Mouse (Mus musculus) frontal cortex, postnatal 10 days (tissue): ENCODE data around the gene Tfip11.
"Not testable (repeated sequence)": the region's sequence is repeated elsewhere in the genome, so short reads cannot be mapped to it uniquely, and the experiment has no call there.

Experiments used
- DNase-seq, 2 experiments: peaks; one replicate each; pipeline ENCODE4 v3.0.0; 2022; ENCODE audit warnings: low spot score in 2 of 2, mixed read lengths in 1 of 2

The Tfip11 gene

DNA sequence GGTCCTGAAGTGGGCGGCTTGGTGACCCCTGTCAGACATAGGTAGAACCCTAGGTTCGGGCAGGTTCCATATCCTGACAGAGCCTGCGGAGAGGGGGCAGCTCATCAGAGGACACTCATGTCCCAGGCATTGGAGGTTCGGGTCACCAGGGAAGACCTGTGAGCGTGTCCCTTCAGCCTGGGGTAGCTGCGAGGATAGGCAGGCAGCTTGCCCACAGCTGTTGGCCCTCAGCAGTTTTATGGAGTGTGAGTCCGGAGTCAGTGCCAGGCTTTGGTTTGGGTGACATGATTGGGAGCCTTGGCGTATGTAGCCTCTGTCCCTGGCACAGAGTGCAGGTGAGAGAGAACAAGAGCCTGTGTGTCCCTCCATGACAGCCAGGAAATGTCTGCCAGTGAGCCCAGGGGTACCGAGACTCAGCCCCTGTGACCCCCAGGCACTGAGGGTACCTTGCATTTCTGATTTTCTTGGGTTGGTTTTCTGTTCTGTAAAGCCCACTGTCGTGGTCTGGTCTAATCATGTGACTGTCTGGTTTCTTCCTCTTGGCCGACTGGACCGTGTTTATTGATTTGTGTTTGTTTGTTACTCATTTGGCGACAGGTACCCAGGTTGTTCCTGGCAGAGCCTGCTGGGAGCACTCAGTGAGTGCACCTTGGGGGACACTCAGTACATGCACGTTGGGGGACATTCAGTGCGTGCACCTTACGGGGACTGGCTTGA lies 36.2 kb upstream of the Tfip11 start:
- DNase-seq: no peak

DNA sequence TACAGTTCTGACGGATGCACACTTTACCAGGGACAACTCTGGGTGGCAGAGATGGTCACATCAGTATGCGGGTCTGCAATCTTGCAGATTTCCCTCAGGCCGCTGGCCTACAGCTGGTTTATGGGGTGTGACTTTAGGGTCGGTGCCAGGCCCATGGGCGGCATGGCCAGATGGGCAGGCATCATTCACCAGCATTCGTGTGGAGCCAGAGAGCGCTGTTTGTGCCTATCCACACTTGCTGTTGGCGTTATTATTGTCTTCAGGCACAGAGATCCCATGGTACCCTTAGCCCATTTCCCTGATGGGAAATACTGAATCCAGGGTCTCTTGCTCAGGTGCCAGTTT lies 35.6 kb upstream of the Tfip11 start:
- no peak for DNase-seq

DNA sequence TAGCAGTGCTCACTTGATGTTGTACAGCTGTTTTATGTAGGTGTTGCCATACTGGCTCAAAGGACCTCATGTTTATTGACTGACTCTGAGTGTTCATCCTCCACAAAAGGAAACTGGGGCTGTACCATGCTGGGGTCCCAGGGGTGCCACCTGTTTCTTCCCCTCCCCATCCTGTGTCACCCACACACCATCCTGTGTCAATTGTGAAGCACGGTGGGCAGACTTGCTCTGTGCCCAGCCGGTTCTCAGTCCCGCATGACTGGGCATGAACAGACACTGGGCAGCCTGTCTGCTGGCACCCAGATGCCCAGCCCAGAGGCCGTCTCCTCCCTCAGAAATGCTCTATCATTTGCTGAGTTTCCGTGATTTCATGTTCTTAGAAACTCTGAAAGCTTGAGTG lies 34.3 kb upstream of the Tfip11 start:
- no peak for DNase-seq

DNA sequence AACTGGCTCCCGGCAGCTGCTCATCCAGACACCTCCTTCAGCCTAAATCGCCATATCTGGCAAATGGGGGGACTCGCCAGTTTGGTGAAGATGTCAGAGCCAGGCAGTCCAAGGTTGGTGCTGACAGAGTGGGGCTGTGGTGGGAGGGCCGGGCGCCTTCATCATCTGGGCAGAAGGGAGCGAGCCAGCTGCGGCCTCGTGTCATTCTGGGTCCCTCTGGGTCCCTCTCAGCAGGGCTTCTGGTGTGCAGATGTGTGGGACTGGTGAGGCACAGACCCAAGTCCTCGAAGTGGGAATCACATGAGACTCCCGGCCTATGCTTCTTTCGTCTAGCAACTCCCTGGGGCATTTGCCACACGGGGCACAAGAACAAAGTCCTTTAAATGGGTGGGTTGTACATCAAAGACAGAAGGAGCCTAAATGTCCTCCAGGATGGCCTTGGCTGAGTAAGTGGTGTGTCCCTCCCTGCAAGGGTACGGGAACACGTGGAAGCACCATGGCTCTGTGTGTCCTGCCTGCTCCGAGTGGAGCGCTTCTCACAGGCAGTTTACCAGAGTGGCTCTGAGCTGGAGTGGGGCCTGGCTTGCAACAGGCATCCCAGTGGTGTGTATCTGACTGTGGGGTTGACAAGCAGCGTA lies 33.7 kb upstream of the Tfip11 start:
- DNase-seq: no peak

DNA sequence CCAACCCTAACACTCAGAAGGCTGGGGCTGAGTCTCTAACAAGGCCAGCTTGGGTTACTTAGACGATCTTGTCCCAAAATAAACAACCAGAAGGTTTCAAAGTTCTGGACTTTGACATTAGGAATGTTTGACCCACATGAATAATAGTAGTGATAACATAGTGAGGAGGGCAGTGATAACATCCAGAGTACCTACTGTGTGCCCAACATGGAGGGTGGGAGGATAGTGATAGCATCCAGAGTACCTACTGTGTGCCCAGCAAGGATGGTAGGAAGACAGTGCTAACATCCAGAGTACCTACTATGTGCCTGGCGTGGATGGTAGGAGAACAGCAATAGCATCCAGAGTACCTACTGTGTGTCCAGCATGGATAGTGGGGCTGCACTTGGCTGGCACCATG lies 32.4 kb upstream of the Tfip11 start:
- no peak for DNase-seq

DNA sequence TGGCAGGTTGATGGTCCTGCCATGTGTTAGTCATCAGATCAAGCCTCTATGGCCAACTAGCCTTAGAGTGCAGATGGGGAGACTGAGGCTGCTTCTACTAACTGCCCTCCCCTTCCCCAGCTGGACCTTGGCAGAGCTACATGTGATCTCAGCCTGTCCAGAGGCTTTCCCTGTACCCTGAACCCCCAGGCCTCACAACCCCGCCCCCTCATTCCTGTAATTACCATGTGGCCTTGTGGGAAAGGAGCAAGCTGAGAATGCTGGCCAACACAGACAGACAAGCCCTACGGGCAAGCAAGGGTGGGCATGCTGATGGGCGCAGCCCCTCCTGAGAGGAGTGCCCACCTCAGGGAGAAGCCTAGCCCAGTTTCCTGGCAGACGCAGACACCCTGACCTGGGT lies 31.5 kb upstream of the Tfip11 start:
- DNase-seq: no peak

DNA sequence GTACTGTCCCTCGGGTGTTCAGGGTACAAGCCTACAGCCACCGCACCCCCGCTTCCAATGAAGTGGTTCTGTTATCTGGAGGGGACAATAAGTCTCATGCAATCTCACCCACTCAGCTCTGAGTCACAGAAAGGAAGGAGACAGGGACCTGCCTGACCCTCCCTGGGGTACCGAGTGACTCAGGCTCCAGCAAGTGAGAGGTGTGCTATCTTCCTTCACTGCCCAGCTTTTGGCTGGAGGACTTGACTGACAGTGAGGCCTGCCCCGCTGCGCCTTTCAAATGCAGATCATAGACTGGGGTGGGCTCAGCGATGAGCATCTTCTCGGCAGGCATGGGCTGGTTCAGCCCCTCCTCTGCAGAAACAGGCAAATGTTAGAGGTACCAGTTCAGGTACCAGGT lies 31.0 kb upstream of the Tfip11 start:
- DNase-seq: no peak

DNA sequence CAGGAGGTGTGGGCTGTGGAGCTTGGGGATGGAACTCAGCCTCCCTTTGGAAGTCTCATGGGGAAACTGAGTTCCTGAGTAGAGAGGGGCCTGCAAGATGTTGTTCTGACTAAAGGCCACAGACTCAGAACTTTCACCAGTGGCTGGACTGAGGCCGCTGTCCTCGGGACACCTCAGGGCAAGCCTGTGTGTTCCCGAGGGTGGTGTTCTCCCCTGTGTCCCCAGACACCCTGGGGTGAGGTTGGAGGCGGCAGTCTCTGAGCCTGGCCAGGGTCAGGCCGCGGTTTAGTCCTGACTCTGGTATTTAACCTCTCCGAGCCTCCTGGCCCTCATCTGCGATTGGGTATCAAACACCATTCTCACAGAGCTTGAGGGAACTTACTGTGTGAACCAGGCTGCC lies 30.6 kb upstream of the Tfip11 start:
- DNase-seq: no peak

DNA sequence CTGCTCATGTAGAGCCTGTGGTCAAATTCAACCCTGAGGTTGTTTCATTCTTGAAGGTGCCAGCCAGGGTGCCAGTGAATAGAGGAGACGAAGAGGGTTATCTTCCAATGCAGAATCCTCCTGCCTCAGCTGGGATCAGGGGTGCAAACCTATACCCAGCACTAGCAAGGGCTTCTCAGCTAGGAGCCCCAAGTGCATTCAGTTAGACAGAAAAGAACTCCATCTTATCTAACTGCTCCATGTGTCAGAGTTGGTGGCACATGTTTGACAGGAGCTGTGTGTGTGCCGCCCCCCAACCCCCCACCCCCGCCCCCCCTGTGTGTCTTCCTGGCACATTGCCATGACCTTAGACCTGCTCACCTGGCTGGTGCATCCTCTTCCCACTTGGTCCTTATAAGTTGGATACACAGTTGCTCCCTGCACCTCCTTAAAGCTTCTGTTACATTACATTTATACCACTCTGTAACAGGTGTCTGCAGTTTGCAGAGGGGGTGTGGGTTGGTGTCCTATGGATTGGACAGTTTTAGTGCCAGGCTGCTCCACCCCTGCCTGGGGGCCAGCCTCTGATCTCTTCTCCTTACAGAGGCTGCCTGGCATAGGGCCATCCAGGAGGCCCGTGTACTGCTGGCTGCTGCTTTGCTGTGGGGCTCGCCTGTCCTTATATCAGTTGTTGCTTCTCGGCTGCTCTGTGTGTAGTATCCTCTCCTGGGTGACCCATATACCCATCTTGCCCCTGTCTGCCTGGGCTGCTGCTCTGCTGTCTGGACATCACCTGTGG lies 29.6 kb upstream of the Tfip11 start:
- DNase-seq: no peak

DNA sequence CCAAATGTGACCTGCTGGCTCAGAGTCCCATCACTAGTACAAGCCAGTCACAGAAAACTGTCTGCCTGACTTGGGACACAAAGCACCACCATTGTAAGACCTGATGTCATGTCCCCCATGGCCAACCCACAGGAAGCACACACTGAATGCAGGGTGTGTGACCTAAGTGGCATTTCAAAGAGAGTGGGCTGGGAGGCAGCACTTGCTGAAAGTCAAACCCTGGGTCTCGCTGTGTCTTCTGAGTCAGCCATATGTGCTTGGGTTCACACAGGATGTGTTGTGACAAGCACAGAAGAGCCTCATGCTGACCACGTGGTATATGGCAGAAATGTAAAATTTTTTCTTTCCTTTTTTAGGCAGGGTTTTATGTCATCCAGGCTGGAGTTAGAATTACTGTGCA lies 28.9 kb upstream of the Tfip11 start:
- DNase-seq: no peak

DNA sequence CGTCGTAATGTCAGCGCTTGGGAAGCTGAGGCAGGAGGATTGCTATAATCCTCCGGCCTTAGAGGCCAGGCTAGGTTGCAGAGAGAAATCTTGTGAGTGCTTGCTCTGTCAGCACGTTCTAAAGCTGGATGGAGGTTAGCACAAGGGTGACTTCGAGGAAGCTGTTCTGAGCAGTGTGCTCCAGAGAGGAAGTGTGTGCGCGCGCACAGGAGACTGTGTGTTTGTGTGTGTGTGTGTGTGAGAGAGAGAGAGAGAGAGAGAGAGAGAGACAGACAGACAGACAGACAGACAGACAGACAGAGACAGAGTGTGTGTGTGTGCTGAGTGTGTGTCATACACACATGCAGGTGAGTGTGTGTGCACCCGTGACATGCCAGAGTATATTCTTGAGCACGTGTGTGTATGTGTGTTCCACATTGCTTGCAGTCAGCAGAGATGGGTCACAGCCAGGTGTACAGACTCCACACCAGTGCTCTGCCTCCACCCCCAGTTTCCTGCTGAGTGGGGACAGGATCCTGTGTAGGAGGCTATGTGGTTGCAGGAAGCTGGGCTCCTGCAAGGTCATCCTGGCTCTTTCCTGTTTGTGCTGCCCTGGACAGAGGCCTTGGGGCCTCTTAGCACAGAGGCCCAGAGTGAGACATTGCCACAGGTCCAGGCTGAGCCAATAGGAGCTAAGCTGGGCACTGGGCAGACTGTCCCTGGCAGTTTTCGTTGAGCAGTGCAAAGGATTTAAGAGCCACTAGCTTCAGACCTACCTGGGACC lies 27.8 kb upstream of the Tfip11 start:
- DNase-seq: no peak

DNA sequence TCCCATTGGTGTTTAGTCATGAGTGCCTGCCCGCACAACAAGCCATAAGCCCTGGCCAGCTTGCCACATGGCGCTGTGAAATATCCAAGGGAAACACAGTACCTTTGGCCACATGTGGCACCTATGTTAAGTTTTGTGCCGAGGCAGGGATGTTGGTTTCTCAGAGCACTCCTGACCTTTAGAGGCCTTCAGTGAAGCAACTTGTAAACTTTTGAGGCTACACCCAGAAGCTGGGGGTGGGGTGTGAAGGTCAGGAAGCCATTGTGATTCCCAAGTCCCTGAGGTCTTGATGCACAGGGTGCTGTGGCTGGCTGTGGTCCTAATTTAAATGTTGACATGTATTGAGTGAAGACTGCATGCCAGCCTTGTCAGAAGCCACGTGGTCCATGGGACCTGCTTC lies 26.8 kb upstream of the Tfip11 start:
- no peak for DNase-seq

DNA sequence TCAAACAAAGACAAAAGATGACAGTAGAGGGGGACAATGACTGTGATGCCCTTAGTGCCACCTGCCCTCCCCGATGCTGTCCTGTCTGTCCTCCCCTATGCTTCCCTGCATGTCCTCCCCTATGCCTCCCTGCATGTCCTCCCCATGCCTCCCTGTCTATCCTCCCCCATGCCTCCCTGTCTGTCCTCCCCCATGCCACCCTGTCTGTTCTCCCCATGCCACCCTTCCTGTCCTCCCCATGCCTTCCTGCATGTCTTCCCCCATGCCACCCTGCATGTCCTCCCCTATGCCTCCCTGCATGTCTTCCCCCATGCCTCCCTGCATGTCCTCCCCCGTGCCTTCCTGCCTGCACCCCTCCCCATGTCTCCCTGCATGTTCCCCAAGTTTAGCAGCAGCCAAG lies 26.0 kb upstream of the Tfip11 start:
- no peak for DNase-seq

DNA sequence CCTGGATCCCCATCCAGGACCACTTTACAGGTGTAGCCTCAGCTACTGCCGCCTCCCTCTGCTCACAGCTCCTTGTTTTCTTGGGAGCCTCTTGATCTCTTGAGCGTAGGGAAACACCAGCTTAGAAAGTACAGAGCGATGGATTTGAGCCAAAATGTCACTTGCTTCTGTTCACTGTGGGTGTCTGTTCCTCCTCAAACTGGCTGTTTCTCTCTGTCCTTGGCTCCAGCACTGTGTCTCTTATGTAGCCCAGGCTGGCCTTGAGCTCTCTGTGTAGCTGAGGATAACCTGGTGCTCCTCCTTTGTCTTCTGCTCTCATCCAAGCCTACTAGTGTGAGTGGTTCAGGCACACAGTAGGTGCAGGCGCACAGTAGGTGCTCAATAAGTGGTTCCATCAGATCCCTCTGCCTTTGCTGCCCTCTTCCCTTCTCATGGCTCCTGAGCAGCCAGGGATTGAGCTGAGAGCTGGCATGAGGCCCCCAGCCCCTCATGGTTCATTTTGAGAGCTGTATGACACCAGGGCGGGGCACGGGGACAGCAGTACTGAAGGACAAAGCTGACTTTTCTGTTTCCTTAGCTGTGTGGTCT lies 25.3 kb upstream of the Tfip11 start:
- no peak for DNase-seq

DNA sequence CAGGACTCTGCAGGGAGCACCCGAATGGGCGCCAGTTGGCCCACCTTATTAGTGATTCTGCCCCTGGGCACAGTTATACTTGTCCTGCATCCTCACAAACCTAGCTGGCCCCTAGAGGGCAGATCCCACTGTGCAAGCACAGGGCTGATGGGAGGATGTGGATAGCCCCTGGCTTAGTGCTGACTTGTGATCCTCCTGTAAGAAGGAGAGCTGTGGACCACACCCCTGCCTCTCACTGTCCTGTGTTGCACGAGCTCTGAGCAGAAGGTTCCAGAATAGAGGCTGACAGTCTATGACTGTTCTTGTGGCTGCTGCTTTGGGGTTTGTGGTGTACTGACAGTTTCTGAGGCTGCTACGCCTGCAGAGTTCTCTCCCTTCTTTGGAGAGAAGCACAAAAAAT lies 24.5 kb upstream of the Tfip11 start:
- DNase-seq: no peak

DNA sequence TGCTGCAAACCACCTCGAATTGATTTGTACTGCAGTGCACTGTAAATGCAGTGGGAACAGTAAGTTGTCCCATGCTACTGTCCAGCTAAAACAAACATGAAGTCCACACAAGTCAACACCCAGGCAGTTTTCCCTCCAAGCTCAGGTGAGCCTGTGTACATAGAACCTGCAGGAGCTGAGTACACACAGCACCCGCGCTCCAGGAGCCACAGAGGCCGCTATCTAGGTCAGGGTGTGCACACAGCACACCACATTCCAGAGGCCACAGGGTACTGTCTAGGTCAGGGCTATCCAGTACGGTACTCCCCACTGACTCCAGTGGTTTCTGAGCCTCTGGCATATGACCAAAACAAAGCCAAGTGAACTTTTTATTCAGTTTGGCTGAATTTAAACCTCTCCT lies 23.8 kb upstream of the Tfip11 start:
- no peak for DNase-seq

DNA sequence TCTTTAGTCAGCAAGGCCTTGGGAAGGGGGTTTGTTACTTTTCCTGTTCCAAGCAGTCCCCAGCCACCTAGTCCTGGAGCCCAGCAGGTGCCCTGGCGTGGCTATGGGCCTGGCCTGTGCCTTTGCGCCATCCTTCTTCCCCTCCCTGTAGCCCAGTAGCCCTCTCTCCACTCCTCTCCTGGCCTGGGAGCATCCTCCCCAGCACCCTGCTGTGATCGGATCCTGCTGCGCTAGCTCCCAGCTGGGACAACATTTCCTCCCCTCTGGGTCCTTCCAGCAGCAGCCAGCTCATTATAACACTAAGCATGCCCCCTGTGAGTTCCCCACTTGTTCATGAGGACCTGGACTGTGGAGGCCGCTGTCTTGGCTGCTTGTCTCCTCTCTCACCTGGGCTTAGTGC lies 20.3 kb upstream of the Tfip11 start:
- no peak for DNase-seq

DNA sequence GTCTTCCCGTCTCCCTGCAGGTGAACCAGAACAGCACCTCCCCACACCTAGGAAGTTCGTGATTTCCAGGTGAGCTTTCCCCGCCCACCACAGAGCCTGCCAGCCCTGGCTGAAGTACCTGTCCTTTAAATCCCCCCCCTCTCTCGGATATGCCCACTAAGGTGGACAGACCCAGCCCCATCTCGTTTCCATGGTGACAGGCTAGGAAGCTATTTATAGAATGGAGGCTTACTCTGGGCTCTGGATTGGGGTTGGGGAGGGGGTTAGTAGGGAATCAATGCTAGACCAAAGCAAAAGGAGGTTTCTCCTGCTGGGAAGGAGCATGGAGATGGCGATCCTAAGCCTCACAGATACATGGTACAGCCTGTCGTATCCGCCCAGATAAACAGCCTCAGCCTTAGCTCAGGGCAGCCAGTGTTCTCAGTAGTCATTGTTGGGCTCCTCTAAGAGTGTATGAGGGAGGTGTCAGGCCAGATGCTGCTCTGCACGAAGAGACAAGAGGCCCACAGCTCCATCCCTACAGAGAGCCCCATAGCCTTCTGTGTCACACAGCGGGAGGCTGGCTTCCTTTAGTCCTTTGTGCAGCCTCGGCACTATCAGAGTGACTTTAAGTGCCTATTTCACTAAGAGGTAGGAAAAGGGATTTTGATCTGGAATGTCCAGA lies 12.8 kb upstream of the Tfip11 start:
- DNase-seq: no peak

DNA sequence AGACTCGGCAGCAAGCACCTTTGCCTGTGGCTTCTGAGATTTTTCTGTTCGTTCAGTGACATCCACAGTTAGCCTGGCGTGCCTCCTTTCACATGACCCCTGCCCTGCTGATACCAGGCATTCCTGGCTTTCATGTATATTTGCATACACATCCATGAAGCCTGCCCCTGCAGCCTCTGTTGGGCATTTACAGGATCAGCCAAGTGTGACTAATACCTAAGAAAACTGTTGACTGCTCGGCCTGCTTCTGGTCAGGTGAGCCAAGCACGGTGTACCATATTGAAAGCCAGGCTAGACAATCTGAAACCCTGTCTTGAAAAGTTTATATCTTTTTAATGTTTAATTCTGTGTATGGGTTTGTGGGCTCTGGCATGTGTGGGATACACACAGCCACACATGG lies 9.7 kb upstream of the Tfip11 start:
- no peak for DNase-seq

DNA sequence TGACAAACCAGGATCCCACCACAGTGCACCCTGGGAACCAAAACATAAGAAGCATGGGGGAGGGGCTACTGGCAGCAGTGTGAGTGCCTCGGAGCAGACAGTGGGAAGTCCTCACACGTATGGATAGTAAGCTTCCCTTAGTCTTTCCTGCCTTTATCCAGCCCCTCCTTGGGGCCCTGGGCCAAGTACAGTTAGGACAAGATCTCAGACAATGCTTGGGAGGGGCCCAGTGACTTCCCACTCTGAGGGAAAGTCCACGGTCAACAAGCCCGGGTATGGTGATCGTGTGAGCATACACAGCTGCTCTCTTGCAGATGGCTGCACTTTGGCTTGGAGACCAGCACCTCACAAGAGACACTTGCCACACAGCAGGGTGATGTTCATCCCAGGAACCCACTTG lies 8.8 kb upstream of the Tfip11 start:
- DNase-seq: no peak

DNA sequence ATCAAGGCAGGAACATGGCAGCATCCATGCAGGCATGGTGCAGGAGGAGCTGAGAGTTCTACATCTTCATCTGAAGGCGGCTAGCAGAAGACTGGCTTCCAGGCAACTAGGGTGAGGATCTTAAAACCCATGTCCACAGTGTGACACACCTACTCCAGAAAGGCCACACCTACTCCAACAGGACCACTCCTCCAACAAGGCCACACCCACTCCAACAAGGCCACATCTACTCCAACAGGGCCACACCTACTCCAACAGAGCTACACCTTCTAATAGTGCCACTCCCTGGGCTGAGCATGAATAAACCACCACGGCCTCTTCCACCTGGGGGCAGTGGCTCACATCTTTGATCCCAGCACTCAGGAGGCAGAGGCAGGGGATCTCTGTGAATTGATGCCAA lies 6.8 kb upstream of the Tfip11 start:
- DNase-seq: not testable (repeated sequence)

DNA sequence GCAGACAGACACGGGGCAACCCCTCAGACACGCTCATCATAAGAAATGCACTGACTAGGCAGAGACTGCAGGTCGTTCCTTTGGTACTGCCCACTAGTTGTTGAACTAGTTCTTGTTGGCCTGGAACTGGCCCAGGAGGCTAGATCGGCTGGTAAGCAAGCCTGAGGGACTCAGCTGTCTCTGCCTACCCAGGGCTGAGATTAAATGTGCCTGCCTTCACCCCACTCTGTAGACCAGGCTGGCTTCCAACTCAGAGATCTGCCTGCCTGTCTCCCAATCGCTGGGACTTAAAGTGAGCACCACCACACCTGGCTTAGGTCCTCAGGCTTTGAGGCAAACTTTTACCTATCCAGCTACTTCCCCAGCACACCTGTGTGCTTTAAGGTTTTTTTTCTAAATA lies 5.8 kb upstream of the Tfip11 start:
- no peak for DNase-seq
